Mouse (Mus musculus) layer of hippocampus, postnatal 25 days (tissue): ENCODE measurements at regions not wholly inside any gene's neighbourhood (a gene's known extent, or its start where the extent isn't known, plus 50 kb on each side); places are given as distances from the start of the nearest gene placed in this dataset.

Source experiments
- DNase-seq, 2 experiments: peaks; one replicate each; pipeline ENCODE4 v3.0.0; 2022; ENCODE audit warnings: mixed read lengths in 2 of 2, low spot score in 1 of 2; ENCODE audit errors: extremely low spot score in 1 of 2

DNA sequence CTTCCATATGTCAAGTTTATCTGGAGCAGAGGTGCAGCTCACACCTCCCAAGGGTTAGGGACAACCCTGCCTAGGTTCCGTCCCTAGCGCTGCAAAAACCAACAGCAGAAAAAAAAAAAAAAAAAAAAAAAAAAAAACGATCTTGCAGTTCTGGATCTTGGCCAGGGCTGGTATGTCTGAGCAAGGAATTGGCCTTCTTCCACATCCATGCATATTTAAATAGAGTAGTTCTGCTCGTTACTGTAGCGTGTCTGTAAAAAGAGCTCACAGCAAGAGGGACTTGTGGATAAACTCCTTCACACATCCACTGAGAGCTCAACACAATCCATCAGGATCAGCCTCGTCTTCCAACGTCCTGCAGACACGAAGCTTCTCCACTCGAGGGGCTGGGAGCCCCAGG, 639.4 kb upstream of the Adam5 start:
- DNase-seq: no peak

DNA sequence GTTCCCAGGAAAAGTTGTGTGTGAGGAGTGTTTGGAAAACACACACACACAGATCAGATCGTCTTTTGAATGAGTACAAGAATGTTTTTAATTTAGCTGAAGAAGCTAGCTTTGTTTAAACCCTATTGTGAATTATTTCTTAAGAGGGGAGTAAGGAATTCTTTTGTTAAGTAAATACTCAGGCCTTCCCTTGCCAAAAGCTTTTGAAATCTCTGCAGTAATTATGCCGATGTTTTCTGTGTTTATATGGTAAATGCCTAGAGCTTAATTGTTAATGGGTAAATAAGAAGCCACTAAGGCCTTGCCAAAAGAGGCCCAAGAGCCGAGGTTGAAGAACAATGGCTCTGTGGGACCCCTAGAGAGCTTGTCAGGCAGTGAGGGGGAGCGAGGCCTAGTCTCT, 638.3 kb upstream of the Adam5 start:
- DNase-seq: no peak

DNA sequence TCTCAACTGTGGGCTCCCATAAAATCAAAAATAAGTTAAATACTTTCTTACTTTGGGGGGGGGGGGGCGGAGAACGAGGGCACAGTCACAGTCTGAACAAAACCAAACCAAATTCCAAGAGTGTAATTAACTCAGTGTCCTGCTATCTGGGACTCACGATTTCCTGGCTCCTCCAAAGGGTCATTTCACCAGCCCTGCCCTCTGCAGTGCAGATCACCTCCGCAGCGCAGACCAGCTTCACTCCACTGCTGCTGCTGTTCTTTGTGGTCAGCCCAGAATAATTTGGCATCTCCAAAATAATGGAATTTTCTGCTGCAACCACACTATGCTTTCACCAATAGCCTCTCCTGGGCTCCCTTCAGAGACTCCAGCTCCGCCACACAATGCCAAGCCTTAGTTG, 631.5 kb upstream of the Adam5 start:
- no peak for DNase-seq

DNA sequence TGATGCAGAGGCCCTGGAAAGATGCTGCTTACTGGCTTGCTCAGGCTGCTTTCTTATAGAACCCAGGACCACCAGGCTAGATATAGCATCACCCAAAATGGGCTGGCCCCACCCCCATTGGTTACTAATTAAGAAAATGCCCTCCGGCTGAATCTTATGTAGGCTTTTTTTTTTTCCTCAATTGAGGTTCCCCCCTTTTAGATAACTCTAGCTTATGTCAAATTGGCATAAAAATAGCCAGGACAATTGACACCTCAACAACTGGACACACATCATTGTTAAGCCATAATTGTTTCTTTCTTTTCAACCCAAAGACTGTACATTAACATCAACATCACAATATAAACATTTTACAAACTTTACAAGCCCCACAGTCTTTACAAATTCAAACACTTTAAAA, 630.8 kb upstream of the Adam5 start:
- no peak for DNase-seq

DNA sequence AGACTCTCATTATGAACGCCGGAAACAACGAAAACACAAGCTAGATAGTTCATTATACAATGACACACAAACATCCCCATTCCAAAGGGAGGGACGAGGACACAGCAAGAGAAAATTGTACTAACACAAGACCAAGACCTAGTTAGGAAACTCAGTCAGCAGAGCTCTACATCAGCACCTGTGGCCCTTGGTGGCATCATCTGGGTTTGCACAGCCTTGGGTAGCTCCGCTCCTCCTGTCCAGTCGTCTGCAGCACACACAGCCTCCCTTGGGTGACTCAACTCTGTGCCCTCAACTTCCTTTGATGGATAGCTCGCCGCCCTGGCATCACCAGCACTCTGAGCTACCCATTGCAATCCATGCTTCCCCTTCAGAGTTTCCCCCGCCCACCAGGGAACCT, 629.7 kb upstream of the Adam5 start:
- no peak for DNase-seq

DNA sequence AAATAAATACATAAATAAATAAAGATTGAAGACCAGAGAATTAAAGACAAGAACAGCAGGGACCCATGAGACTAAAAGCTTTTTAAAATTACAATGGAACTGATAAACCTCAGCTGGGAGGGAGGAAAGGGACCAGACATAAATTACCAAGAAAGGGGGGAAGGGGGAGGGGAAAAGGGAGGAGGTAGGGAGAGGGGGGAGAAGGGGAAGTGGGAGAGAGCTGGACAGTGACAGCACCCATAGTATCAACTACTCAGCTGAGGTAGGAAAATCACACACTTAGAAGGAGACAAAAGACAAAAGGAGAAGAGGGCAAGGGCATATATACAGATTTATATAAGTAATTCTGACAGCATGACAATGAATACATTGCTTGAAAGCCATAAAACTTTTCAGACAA, 626.4 kb upstream of the Adam5 start:
- DNase-seq: no peak

DNA sequence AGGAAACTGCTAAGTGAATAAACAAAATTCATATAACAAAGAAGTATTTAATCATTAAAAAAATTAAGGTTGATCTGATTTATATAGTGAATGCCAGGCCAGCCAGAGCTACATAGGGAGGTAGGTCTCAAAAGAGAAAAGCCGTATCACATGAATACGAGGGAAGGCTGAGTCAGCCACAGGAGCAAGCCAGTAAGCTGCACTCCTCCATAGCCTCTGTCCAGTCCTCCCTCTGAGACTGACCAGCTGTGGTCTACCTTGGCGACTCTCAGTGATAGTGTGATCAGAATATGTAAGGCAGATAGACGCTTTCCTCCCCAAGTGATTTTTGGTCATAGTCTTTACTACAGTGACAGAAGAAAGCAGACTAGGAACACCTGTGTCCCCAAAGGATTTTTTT, 625.4 kb upstream of the Adam5 start:
- DNase-seq: no peak

DNA sequence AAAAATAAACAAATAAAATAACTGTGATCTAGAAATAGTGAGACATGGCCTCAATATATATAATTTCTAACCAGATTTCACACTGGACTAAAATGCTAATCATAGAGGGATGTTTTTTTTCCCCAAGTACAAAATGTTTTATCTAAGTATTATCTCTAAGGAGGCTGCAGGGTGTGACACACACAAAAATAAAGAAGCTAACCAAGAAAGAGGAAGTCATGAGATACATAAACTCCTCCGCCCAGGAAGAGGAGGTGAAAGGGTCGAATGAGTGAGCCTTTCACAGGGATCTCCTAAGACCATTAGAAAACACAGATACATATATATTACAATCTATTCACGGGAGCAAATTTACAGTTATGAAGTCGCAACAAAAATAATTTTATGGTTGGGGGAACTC, 623.7 kb upstream of the Adam5 start:
- DNase-seq: no peak

DNA sequence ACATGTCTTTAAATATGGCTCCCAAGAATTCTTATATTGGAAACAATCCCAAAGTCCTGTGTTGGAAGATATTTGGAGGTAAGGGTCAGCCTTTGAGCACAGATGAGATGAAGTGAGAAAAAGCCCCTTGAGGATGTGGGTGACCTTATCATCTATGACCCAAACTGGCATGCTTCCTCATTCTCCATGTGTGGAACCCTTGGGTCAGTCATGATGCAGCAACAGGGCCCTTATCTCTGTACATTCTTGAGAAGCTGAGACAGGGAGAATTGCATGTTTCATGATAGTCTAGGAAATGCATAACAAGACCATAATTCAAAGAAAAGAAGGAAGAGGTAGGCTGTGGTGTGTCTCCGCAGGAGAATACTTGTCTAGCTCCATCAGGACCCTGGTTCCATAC, 621.8 kb upstream of the Adam5 start:
- DNase-seq: no peak

DNA sequence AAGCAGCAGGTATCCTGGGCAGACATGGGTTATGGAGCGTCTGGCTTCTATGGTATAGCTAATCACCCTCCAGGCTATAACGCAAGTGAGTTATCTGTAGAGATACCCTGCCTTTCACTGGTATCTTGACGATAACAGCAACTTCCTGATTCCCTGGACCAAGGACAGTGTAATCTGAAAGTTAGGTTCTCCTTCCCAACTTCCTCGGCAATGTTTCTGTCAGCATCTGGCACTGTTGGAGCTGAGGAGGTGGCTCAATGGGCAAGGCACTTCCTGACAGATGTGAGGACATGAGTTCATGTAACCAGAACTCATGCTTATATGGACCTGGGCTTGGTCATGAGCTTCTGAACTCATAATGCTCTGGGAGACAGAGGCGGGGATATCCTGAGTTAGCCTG, 620.9 kb upstream of the Adam5 start:
- DNase-seq: no peak

DNA sequence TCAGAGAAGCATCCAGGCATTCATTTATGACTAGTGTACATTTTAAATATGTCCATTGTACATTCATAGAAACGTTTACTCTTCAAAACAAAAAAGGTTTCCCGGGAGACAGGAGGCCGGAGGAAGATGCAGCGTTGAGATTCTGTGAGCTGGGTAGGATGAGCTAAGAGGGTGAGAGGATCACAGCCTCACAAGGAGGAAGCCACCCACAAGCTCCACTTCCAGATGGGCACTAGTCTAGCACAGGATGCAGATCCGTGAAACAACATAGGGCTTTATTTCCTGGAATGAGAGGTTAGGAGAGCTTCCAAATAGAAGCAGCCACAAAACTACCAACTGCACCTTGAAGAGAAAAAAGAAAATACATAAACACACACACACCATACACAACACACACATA, 619.4 kb upstream of the Adam5 start:
- DNase-seq: no peak

DNA sequence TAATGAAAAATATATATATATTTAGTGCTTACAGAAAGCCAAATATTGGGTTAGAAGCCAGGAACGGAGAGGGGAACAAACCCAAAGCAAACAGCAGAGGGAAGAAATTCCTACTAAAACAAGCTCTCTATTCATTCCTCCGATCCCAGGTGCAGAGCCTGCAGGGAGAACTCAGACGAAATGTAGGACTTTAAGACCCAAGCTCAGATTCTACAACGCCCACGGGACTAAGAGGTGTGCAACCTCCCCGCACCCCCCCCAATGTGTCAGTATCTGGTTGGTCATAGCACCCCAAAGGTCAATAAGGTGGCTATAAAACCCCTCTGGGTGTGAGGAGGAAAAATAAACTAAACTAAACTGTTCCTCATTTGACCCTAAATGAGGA, 616.9 kb upstream of the Adam5 start:
- DNase-seq: no peak

DNA sequence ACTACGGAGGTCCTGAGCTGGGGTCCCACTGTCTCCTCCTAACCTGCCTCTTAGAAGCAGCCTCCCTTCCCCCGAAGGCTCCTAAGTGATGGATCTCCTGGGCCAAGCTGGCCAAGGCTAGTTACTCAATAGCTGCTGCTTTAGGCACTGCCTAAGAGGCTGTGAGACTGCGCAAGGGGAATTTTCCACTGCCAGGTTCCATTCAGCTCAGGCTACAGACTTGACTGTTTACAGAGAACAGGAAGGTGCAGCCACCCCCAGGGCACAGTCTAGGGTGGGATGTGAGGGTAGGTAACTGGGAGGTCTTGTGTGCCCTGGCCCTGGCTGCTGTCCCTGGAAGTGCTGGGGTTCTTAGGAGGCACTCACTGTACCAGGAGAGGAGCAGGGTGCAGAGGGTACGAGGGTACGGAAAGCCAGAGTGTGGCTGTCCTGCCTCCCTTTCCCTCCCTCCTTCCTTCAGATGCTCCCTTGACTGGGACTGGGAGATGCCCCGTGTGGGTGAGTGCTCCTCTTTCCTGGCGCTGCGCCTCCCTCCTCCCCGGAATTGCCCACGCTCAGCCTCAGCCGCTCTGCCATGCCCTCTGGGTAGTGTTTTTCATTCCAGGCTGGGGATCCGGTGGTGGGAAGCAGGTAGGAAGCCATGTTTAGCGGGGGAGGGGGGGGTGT, 616.4 kb upstream of the Adam5 start:
- peak; percentile 26 to 31 for DNase-seq

DNA sequence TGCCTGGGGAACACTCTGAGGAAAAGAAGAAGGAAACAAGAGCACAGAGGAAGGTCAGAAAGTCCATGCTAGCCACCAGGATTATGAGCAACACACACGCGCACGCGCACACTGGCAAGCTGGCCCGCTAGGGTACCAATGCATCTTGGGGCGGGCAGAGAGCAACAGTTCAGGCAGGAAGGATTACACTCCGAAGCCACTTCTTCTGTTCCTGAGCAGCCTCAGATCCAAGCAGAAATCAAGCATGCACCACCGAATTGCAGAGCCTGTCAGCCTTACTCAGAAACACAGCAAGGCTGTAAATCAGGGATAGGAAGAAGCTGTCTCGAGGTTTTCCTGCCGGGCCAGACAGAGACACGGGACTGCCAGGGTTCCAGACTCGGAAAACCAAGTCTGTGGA, 615.8 kb upstream of the Adam5 start:
- no peak for DNase-seq

DNA sequence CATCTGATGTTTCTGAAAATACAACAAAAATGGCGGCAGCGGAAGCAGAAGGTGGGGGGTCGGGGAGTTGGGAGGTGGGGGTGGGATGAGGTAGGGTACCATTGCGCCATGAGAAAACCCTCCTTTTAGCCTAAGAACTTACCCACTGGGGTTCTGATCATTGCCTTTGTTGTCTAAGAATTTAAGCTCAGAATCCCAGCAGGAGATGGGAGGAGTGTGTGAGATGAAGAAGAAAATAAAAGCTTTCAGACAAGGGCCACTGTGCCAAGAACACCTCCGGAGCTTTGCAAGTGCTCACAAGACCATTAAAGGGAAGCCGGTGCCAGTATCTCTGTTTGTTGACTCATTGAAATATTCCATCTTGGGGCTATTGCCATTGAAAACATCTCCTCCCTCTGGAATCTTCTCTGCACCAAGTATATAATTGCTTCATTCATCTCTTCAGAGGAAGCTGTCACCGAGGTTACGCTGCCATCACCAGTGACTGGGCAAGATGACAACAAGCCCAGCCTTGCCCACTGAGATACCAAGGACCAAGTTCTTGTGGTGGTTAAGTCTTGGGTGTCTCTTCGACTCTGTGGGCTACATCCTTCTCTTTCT, 614.0 kb upstream of the Adam5 start:
- DNase-seq: no peak

DNA sequence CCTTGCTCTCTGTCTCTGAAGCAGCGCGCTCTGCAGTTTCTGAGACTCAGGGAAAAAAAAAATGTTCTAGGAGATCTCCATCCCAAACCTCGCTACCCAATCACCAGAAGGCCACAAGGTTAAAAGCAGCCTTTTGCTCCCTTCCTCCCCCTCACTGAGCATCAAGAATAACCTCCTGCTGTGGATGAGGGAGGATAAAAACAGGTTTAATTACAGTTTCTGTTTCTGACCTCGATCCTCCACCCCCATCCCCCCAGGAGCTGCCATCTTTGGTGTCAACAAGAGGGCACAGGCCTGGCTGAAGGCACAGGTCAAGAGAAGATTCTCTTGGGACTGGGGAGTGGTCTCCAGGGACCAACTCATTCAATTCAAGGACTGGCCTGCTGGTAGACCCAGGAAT, 613.0 kb upstream of the Adam5 start:
- no peak for DNase-seq

DNA sequence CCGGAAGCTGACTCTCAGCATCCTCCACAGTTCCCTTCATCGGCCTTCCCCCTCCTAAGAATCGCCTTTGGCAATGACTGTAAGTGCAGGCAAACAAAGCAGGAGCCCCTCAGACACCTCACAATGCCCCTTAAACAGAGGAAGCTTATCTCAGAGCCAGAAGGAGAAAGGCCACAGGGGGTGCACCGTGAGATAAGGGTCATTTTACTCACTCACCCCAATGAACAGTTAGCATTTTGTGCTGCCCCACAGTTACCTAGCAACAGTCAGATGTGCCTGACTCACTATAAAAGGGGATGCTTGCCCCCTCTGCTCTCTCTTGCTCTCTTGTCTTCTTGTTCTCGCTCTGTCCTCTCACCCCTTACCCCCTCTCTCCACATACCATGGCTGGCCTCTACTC, 606.4 kb upstream of the Adam5 start:
- DNase-seq: no peak

DNA sequence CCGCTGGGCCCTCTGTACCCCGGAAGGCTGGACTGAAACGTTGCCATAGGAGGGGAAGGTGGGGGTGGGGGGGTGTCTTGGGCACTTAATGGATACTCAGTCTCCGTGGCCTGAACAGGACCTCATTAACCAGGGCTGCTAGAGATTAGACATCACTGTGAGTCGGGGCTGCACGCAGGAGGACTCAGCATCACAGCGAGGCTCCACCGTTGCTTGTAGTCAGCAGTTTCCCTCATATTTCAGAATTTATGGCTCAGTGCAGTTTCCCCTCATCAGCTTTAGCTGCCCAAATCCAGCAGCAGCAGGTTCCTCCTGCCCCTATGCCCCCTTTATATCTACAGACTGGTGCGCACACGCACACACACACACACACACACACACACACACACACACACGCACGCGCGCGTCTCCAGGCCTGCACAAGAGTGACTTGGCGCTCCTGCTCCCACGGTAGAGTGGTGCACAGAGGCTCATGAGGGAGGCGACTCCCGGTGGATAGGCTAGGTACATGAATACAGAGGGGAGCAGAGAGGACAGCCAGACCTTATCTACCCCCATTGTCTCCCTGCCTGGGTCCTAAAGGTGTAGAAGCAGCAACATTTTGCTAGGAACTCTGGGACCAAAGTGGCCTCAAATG, 605.8 kb upstream of the Adam5 start:
- DNase-seq: no peak

DNA sequence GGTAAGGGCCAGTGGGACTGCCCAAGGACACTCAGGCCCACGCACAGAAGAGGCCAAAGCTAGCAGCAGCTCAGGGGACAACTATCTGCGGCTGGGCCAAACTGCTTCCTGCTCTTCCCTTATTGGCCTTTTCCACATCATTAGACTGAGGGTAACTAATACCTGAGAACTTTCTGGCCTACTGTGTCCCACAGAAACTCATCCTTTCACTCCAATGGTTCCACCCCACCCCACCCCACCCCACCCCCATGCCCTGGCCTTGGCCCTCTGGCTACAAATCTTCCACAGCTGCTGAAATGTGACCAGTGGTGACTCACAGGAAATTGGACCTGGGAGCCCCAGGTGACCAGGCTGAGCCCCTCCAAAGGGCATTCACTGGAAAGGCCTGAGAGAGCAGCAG, 604.6 kb upstream of the Adam5 start:
- DNase-seq: no peak

DNA sequence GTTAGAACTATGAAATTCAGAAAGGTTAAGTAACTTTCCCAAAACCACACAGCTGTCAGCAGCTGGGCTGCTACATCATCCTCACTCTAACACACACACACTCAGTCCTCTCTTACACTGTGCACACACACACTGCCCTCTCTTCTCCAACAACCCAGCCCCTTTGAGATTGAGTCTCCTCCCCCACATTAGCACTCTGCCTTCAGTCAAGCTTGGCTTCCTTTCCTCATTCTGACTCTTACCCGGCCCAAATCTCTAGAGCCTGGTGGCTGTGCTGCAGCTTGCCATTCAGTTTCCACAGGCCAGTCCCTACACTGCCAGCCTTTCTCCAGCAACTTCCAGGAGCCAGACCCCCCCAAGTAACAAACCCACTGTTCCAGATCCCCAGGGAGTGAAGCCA, 602.0 kb upstream of the Adam5 start:
- DNase-seq: no peak

DNA sequence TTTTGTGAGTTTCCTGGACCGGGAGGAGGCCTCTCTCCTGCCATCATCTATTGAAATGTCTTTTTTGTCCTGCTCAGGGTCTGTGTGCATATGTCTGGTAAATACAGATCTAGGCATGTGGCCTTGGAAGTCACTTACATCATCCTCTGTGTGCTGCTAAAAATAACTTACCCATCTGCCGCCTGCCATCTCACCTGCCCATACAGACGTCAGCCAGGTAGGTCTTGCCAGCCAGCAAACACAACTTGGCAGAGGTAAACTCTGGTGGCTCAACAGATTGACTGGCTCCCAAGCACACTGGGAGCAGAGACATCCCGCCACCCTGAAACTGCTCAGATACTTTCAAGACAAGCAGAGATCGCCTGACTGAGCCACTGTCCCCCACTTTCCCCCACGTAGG, 597.3 kb upstream of the Adam5 start:
- no peak for DNase-seq

DNA sequence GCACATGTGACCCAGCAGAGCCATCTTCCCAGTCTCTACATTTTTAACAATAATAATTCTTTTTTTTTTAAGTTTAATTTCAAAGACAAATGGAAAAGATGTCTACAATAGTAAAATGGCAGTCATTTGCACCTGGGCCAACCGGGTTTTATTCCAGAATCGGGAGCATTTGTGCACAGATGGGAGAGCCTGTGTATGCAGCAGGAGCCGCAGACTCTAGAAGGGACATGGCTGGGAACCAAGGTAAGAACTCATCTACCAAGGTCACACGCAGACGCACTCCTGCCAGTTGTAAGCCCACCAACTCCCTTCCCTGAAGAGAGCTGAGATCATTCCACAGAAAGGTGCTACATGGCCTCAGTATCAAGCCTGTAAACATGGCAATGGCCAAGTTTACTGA, 586.4 kb upstream of the Adam5 start:
- no peak for DNase-seq
